Mouse (Mus musculus): ENCODE results near the gene Fmn2. TPM values are rescaled to one million over a fixed set of nuclear protein-coding genes. Genes with fewer than 3 reads are reported as not detected.

Fmn2 gene
- polyA plus RNA-seq, 1 experiment from 2014 or later, result 9.4 TPM

- no peak for ATAC-seq (ENCODE audit: low FRiP score, low TSS enrichment)
- Histone ChIP-seq H3K27ac (replicated peaks; ENCODE audit: low read depth, low read length) (no peak overlapping the region), H3K9me3 (ENCODE audit: control insufficient read depth, low read length) (no peaks in the 10 kb centered on the region), H3K4me3 (replicated peaks; ENCODE audit: low read depth, low read length) (no peak overlapping the region), H3K9ac (replicated peaks; ENCODE audit: low read length) (no peak overlapping the region), H3K27me3 (ENCODE audit: control insufficient read depth, insufficient read depth, low read length) (no peaks in the 10 kb centered on the region), H3K4me1 (ENCODE audit: control insufficient read depth, insufficient read depth, low read length) (no peaks in the 10 kb centered on the region), H3K4me2 (ENCODE audit: low read length) (no peak overlapping the region), H3K36me3 (ENCODE audit: control insufficient read depth, insufficient read depth, low read length) (no peaks in the 10 kb centered on the region)
- DNase-seq, result no peak
- 83% methylated on average over 3 of the region's 3 CpGs for WGBS
These were observed 249.4 kb downstream of the Fmn2 start for GRCm38 (mm10) chr1:174750893-174751461.

GRCm38 (mm10) chr1:174759354-174759753, 257.7 kb downstream of the Fmn2 start:
- 68% methylated on average over 6 of the region's 6 CpGs for WGBS
- Histone ChIP-seq H3K27ac (replicated peaks; ENCODE audit: low read depth, low read length) (no peak overlapping the region), H3K27me3 (ENCODE audit: control insufficient read depth, insufficient read depth, low read length) (no peaks in the 10 kb centered on the region), H3K4me1 (ENCODE audit: control insufficient read depth, insufficient read depth, low read length) (no peaks in the 10 kb centered on the region), H3K4me3 (replicated peaks; ENCODE audit: low read depth, low read length) (no peak overlapping the region), H3K4me2 (ENCODE audit: low read length) (no peak overlapping the region), H3K9me3 (ENCODE audit: control insufficient read depth, low read length) (no peaks in the 10 kb centered on the region), H3K9ac (replicated peaks; ENCODE audit: low read length) (no peak overlapping the region), H3K36me3 (ENCODE audit: control insufficient read depth, insufficient read depth, low read length) (0 out of 2 replicates have a peak, but pooled peaks cover 3% of the 10 kb centered on the region)
- DNase-seq (no peak), ATAC-seq (ENCODE audit: low FRiP score, low TSS enrichment) (no peak)

GRCm38 (mm10) chr1:174765757-174766156, 264.1 kb downstream of the Fmn2 start:
- no peaks in the 10 kb centered on the region for H3K27me3 ChIP-seq (ENCODE audit: control insufficient read depth, insufficient read depth, low read length)
- 80% methylated on average over 2 of the region's 2 CpGs for WGBS

GRCm38 (mm10) chr1:174766852-174767251, 265.2 kb downstream of the Fmn2 start:
- H3K27ac ChIP-seq (replicated peaks; ENCODE audit: low read depth, low read length), result no peak overlapping the region
- no peaks in the 10 kb centered on the region for H3K9me3 ChIP-seq (ENCODE audit: control insufficient read depth, low read length)
- H3K4me3 ChIP-seq (replicated peaks; ENCODE audit: low read depth, low read length), result no peak overlapping the region
- ATAC-seq (ENCODE audit: low FRiP score, low TSS enrichment) (no peak), DNase-seq (no peak)
- 0 out of 2 replicates have a peak, but pooled peaks cover 3% of the 10 kb centered on the region for H3K36me3 ChIP-seq (ENCODE audit: control insufficient read depth, insufficient read depth, low read length)
- H3K4me2 ChIP-seq (ENCODE audit: low read length), result no peak overlapping the region
- H3K27me3 ChIP-seq (ENCODE audit: control insufficient read depth, insufficient read depth, low read length), result no peaks in the 10 kb centered on the region
- no peaks in the 10 kb centered on the region for H3K4me1 ChIP-seq (ENCODE audit: control insufficient read depth, insufficient read depth, low read length)
- whole genome bisulfite sequencing, result 79% methylated on average over 3 of the region's 3 CpGs
- no peak overlapping the region for H3K9ac ChIP-seq (replicated peaks; ENCODE audit: low read length)

More at GRCm38 (mm10) chr1:174765757-174766156, 264.1 kb downstream of the Fmn2 start:
- H3K9me3 ChIP-seq (ENCODE audit: control insufficient read depth, low read length), result no peaks in the 10 kb centered on the region
- H3K4me2 ChIP-seq (ENCODE audit: low read length), result no peak overlapping the region
- H3K4me1 ChIP-seq (ENCODE audit: control insufficient read depth, insufficient read depth, low read length), result no peaks in the 10 kb centered on the region
- ATAC-seq (ENCODE audit: low FRiP score, low TSS enrichment) (no peak), DNase-seq (no peak)
- H3K4me3 ChIP-seq (replicated peaks; ENCODE audit: low read depth, low read length), result no peak overlapping the region
- H3K36me3 ChIP-seq (ENCODE audit: control insufficient read depth, insufficient read depth, low read length), result 0 out of 2 replicates have a peak, but pooled peaks cover 3% of the 10 kb centered on the region
- H3K9ac ChIP-seq (replicated peaks; ENCODE audit: low read length), result no peak overlapping the region
- H3K27ac ChIP-seq (replicated peaks; ENCODE audit: low read depth, low read length), result no peak overlapping the region

GRCm38 (mm10) chr1:174771871-174772281, 270.3 kb downstream of the Fmn2 start:
- Histone ChIP-seq H3K4me1 (ENCODE audit: control insufficient read depth, insufficient read depth, low read length) (no peaks in the 10 kb centered on the region), H3K27ac (replicated peaks; ENCODE audit: low read depth, low read length) (no peak overlapping the region), H3K4me3 (replicated peaks; ENCODE audit: low read depth, low read length) (no peak overlapping the region), H3K9me3 (ENCODE audit: control insufficient read depth, low read length) (no peaks in the 10 kb centered on the region), H3K9ac (replicated peaks; ENCODE audit: low read length) (no peak overlapping the region), H3K27me3 (ENCODE audit: control insufficient read depth, insufficient read depth, low read length) (no peaks in the 10 kb centered on the region), H3K4me2 (ENCODE audit: low read length) (no peak overlapping the region), H3K36me3 (ENCODE audit: control insufficient read depth, insufficient read depth, low read length) (no peaks in the 10 kb centered on the region)
- 91% methylated on average over 4 of the region's 4 CpGs for WGBS
- no peak for ATAC-seq (ENCODE audit: low FRiP score, low TSS enrichment)
- DNase-seq, result no peak

GRCm38 (mm10) chr1:174781037-174781436, 279.4 kb downstream of the Fmn2 start:
- H3K9me3 ChIP-seq (ENCODE audit: control insufficient read depth, low read length), result no peaks in the 10 kb centered on the region
- ATAC-seq (ENCODE audit: low FRiP score, low TSS enrichment) (no peak), DNase-seq (no peak)
- no peaks in the 10 kb centered on the region for H3K36me3 ChIP-seq (ENCODE audit: control insufficient read depth, insufficient read depth, low read length)
- no peak overlapping the region for H3K9ac ChIP-seq (replicated peaks; ENCODE audit: low read length)
- H3K4me1 ChIP-seq (ENCODE audit: control insufficient read depth, insufficient read depth, low read length), result no peaks in the 10 kb centered on the region
- no peak overlapping the region for H3K4me2 ChIP-seq (ENCODE audit: low read length)
- WGBS, result 93% methylated on average over 4 of the region's 4 CpGs
- no peaks in the 10 kb centered on the region for H3K27me3 ChIP-seq (ENCODE audit: control insufficient read depth, insufficient read depth, low read length)
- no peak overlapping the region for H3K4me3 ChIP-seq (replicated peaks; ENCODE audit: low read depth, low read length)
- no peak overlapping the region for H3K27ac ChIP-seq (replicated peaks; ENCODE audit: low read depth, low read length)

- H3K9me3 ChIP-seq (ENCODE audit: control insufficient read depth, low read length), result no peaks in the 10 kb centered on the region
- H3K36me3 ChIP-seq (ENCODE audit: control insufficient read depth, insufficient read depth, low read length), result peaks cover 7% of the 10 kb centered on the region; the same call in 1 of the 2 replicates
- no peak for DNase-seq
- WGBS, result 95% methylated on average over 2 of the region's 2 CpGs
- no peaks in the 10 kb centered on the region for H3K4me1 ChIP-seq (ENCODE audit: control insufficient read depth, insufficient read depth, low read length)
- H3K4me3 ChIP-seq (replicated peaks; ENCODE audit: low read depth, low read length), result no peak overlapping the region
- H3K27ac ChIP-seq (replicated peaks; ENCODE audit: low read depth, low read length), result no peak overlapping the region
- ATAC-seq (ENCODE audit: low FRiP score, low TSS enrichment), result no peak
- H3K9ac ChIP-seq (replicated peaks; ENCODE audit: low read length), result no peak overlapping the region
- no peak overlapping the region for H3K4me2 ChIP-seq (ENCODE audit: low read length)
- no peaks in the 10 kb centered on the region for H3K27me3 ChIP-seq (ENCODE audit: control insufficient read depth, insufficient read depth, low read length)
These were observed 287.0 kb downstream of the Fmn2 start for GRCm38 (mm10) chr1:174788617-174789016.

GRCm38 (mm10) chr1:174811846-174812245, 310.2 kb downstream of the Fmn2 start:
- DNase-seq (no peak), ATAC-seq (ENCODE audit: low FRiP score, low TSS enrichment) (no peak)
- Histone ChIP-seq H3K4me2 (ENCODE audit: low read length) (no peak overlapping the region), H3K4me1 (ENCODE audit: control insufficient read depth, insufficient read depth, low read length) (no peaks in the 10 kb centered on the region), H3K9ac (replicated peaks; ENCODE audit: low read length) (no peak overlapping the region), H3K27ac (replicated peaks; ENCODE audit: low read depth, low read length) (no peak overlapping the region), H3K9me3 (ENCODE audit: control insufficient read depth, low read length) (no peaks in the 10 kb centered on the region), H3K4me3 (replicated peaks; ENCODE audit: low read depth, low read length) (no peak overlapping the region), H3K36me3 (ENCODE audit: control insufficient read depth, insufficient read depth, low read length) (no peaks in the 10 kb centered on the region), H3K27me3 (ENCODE audit: control insufficient read depth, insufficient read depth, low read length) (no peaks in the 10 kb centered on the region)
- 91% methylated on average over 4 of the region's 4 CpGs for WGBS

- DNase-seq (no peak), ATAC-seq (ENCODE audit: low FRiP score, low TSS enrichment) (no peak)
- no peak overlapping the region for H3K9ac ChIP-seq (replicated peaks; ENCODE audit: low read length)
- peaks cover 3% of the 10 kb centered on the region; the same call in 1 of the 2 replicates for H3K36me3 ChIP-seq (ENCODE audit: control insufficient read depth, insufficient read depth, low read length)
- no peaks in the 10 kb centered on the region for H3K27me3 ChIP-seq (ENCODE audit: control insufficient read depth, insufficient read depth, low read length)
- no peaks in the 10 kb centered on the region for H3K9me3 ChIP-seq (ENCODE audit: control insufficient read depth, low read length)
- H3K4me1 ChIP-seq (ENCODE audit: control insufficient read depth, insufficient read depth, low read length), result no peaks in the 10 kb centered on the region
- no peak overlapping the region for H3K4me2 ChIP-seq (ENCODE audit: low read length)
- H3K27ac ChIP-seq (replicated peaks; ENCODE audit: low read depth, low read length), result no peak overlapping the region
- no peak overlapping the region for H3K4me3 ChIP-seq (replicated peaks; ENCODE audit: low read depth, low read length)
- WGBS, result 79% methylated on average over 8 of the region's 8 CpGs
These were observed 324.9 kb downstream of the Fmn2 start for GRCm38 (mm10) chr1:174826562-174826961.

Data from midbrain, embryonic 14.5 days (tissue).